ENCODE assay signal across 8 mouse cellular contexts in genomic region chr8:70234781-70235128, GRCm38 (mm10). TPM values are rescaled to one million over a fixed set of nuclear protein-coding genes. Genes with fewer than 3 reads are reported as not detected.
DNase-seq lines count a peak whose midpoint lies in the region; ATAC-seq and TF ChIP-seq lines count a peak whose summit lies in the region.

No protein-coding gene starts in this region.

- TF ChIP-seq POLR2A in liver, adult 2 months (IDR thresholded peaks at IDR 0.05; ENCODE audit: extremely low read depth, insufficient read depth, low read length): no peak

- H3K4me2 ChIP-seq in embryonic facial prominence, embryonic 14.5 days (ENCODE audit: low read depth, low read length): peak overlapping the region; percentile 93
- peak overlapping the region; percentile 63 for H3K4me2 ChIP-seq in intestine, embryonic 16.5 days (ENCODE audit: low read depth, low read length)
- H3K4me2 ChIP-seq in neural tube, embryonic 13.5 days: peak overlapping the region; percentile 90

- H3K9ac ChIP-seq in liver, adult 2 months (ENCODE audit: low read depth, low read length): peak overlapping the region; percentile 72
- H3K9ac ChIP-seq in embryonic facial prominence, embryonic 14.5 days (ENCODE audit: low read depth, low read length): peak overlapping the region; percentile 87
- peak overlapping the region; percentile 83 for H3K9ac ChIP-seq in intestine, embryonic 16.5 days (ENCODE audit: low read depth, low read length)
- peak overlapping the region; percentile 85 for H3K9ac ChIP-seq in neural tube, embryonic 13.5 days

- 0% methylated on average over 15 of the region's 15 CpGs for WGBS in liver, adult 2 months
- WGBS in embryonic facial prominence, embryonic 14.5 days: 0% methylated on average over 15 of the region's 15 CpGs
- WGBS in intestine, embryonic 16.5 days: under 1% methylated on average over 15 of the region's 15 CpGs
- WGBS in neural tube, embryonic 13.5 days: under 1% methylated on average over 15 of the region's 15 CpGs

- no peak for DNase-seq in liver, adult 2 months (ENCODE audit: extremely low read depth, low read depth, low spot score)
- no peak for DNase-seq in liver
- DNase-seq in embryonic facial prominence, embryonic 14.5 days (ENCODE audit: low spot score): no peak
- no peak for DNase-seq in layer of hippocampus, adult 18-20 months (ENCODE audit: low spot score in 2 of 2)
- DNase-seq in lung, adult 18-20 months: no peak
- DNase-seq in embryo, embryonic 10 days (ENCODE audit: low spot score): no peak

- H3K9me3 ChIP-seq in embryonic facial prominence, embryonic 14.5 days (ENCODE audit: control insufficient read depth, low read length): no peaks in the 10 kb centered on the region
- H3K9me3 ChIP-seq in intestine, embryonic 16.5 days (ENCODE audit: control insufficient read depth, low read length): no peaks in the 10 kb centered on the region
- no peaks in the 10 kb centered on the region for H3K9me3 ChIP-seq in neural tube, embryonic 13.5 days

- H3K36me3 ChIP-seq in liver, adult 2 months (ENCODE audit: control insufficient read depth, insufficient read depth, low read length): peaks cover 15% of the 10 kb centered on the region
- H3K36me3 ChIP-seq in embryonic facial prominence, embryonic 14.5 days (ENCODE audit: control insufficient read depth, insufficient read depth, low read length): peaks cover 49% of the 10 kb centered on the region
- peaks cover 8% of the 10 kb centered on the region; the same call in 1 of the 2 replicates for H3K36me3 ChIP-seq in intestine, embryonic 16.5 days (ENCODE audit: control insufficient read depth, insufficient read depth, low read length)
- H3K36me3 ChIP-seq in neural tube, embryonic 13.5 days: peaks cover 49% of the 10 kb centered on the region

- no peak for TF ChIP-seq CTCF in liver, adult 2 months (IDR thresholded peaks at IDR 0.05; ENCODE audit: low read depth, low read length)

- H3K4me3 ChIP-seq in liver, adult 2 months (ENCODE audit: insufficient read depth, low read depth, low read length): peak overlapping the region; percentile 68
- H3K4me3 ChIP-seq in embryonic facial prominence, embryonic 14.5 days (ENCODE audit: low read depth, low read length): peak overlapping the region; percentile 88
- peak overlapping the region; percentile 58 for H3K4me3 ChIP-seq in intestine, embryonic 16.5 days (ENCODE audit: low read length)
- H3K4me3 ChIP-seq in neural tube, embryonic 13.5 days: peak overlapping the region; percentile 71

- peaks cover 14% of the 10 kb centered on the region for H3K4me1 ChIP-seq in liver, adult 2 months (ENCODE audit: control insufficient read depth, insufficient read depth, low read length)
- peaks cover 18% of the 10 kb centered on the region for H3K4me1 ChIP-seq in embryonic facial prominence, embryonic 14.5 days (ENCODE audit: control insufficient read depth, insufficient read depth, low read length)
- H3K4me1 ChIP-seq in intestine, embryonic 16.5 days (ENCODE audit: control insufficient read depth, insufficient read depth, low read length): peaks cover 16% of the 10 kb centered on the region
- peaks cover 39% of the 10 kb centered on the region for H3K4me1 ChIP-seq in neural tube, embryonic 13.5 days (replicated peaks)

- no peaks in the 10 kb centered on the region; the same call in 1 of the 2 replicates for H3K79me2 ChIP-seq in liver, adult 2 months (ENCODE audit: control insufficient read depth, insufficient read depth, low read length)

- peak overlapping the region; percentile 34 for H3K27ac ChIP-seq in liver, adult 2 months (replicated peaks; ENCODE audit: insufficient read depth, low read depth, low read length)
- H3K27ac ChIP-seq in embryonic facial prominence, embryonic 14.5 days (replicated peaks; ENCODE audit: low read depth, low read length): peak overlapping the region; percentile 96
- H3K27ac ChIP-seq in intestine, embryonic 16.5 days (ENCODE audit: low read length): peak overlapping the region; percentile 57
- H3K27ac ChIP-seq in neural tube, embryonic 13.5 days (replicated peaks): peak overlapping the region; percentile 96

- H3K27me3 ChIP-seq in liver, adult 2 months (ENCODE audit: control insufficient read depth, insufficient read depth, low read length): no peaks in the 10 kb centered on the region
- no peaks in the 10 kb centered on the region for H3K27me3 ChIP-seq in embryonic facial prominence, embryonic 14.5 days (replicated peaks; ENCODE audit: control insufficient read depth, insufficient read depth, low read length)
- no peaks in the 10 kb centered on the region for H3K27me3 ChIP-seq in intestine, embryonic 16.5 days (replicated peaks; ENCODE audit: control insufficient read depth, insufficient read depth, low read length)
- no peaks in the 10 kb centered on the region for H3K27me3 ChIP-seq in neural tube, embryonic 13.5 days

- no peak for ATAC-seq in embryonic facial prominence, embryonic 14.5 days (ENCODE audit: low read depth)
- ATAC-seq in intestine, embryonic 16.5 days: no peak
- ATAC-seq in neural tube, embryonic 13.5 days (ENCODE audit: low read depth): no peak

RNA-seq across cellular contexts. Expression of gene Armc6, which starts 0.5 kb away (rescaled TPM):
- total RNA-seq in liver, adult 2 months (2014; rRNA removed): 4.4 and 6.2 TPM in 2 replicates
- polyA plus RNA-seq in liver, adult 2 months (2012; rRNA removed): 9.6 and 11.6 TPM in 2 replicates
- polyA plus RNA-seq in embryonic facial prominence, embryonic 14.5 days (2014; fragmentation: Nextera tagmentation; extraction: Ambion mirVana): 28.8 and 33.4 TPM in 2 replicates
- 25.1 and 29.0 TPM in 2 replicates for polyA plus RNA-seq in intestine, embryonic 16.5 days (2015; fragmentation: Nextera tagmentation; extraction: Ambion mirVana)
- 81.9 and 85.7 TPM in 2 replicates for polyA plus RNA-seq in neural tube, embryonic 13.5 days (2015; fragmentation: Nextera tagmentation; extraction: Ambion mirVana)
- 10 to 100 TPM; 41.2 to 41.4 TPM for total RNA-seq in layer of hippocampus, adult 18-20 months (2021)

RNA-seq across cellular contexts. Expression of gene Sugp2, which starts 0.7 kb away (rescaled TPM):
- total RNA-seq in liver, adult 2 months (2014; rRNA removed): 5.3 and 7.0 TPM in 2 replicates
- polyA plus RNA-seq in liver, adult 2 months (2012; rRNA removed): 9.7 and 12.4 TPM in 2 replicates
- polyA plus RNA-seq in embryonic facial prominence, embryonic 14.5 days (2014; fragmentation: Nextera tagmentation; extraction: Ambion mirVana): 27.1 and 32.7 TPM in 2 replicates
- polyA plus RNA-seq in intestine, embryonic 16.5 days (2015; fragmentation: Nextera tagmentation; extraction: Ambion mirVana): 17.3 and 18.1 TPM in 2 replicates
- polyA plus RNA-seq in neural tube, embryonic 13.5 days (2015; fragmentation: Nextera tagmentation; extraction: Ambion mirVana): 64.8 and 72.5 TPM in 2 replicates
- 100 to 1,000 TPM; 112 to 123 TPM for total RNA-seq in layer of hippocampus, adult 18-20 months (2021)

RNA-seq across cellular contexts. Expression of gene Slc25a42, which starts 22.6 kb away (rescaled TPM):
- 31.4 and 48.5 TPM in 2 replicates for total RNA-seq in liver, adult 2 months (2014; rRNA removed)
- 96.9 and 117 TPM in 2 replicates for polyA plus RNA-seq in liver, adult 2 months (2012; rRNA removed)
- 4.0 and 5.4 TPM in 2 replicates for polyA plus RNA-seq in embryonic facial prominence, embryonic 14.5 days (2014; fragmentation: Nextera tagmentation; extraction: Ambion mirVana)
- polyA plus RNA-seq in intestine, embryonic 16.5 days (2015; fragmentation: Nextera tagmentation; extraction: Ambion mirVana): 7.6 and 10.5 TPM in 2 replicates
- 5.5 and 6.4 TPM in 2 replicates for polyA plus RNA-seq in neural tube, embryonic 13.5 days (2015; fragmentation: Nextera tagmentation; extraction: Ambion mirVana)
- total RNA-seq in layer of hippocampus, adult 18-20 months (2021): 10 to 100 TPM; 39.3 to 41.8 TPM

RNA-seq across cellular contexts. Expression of gene Homer3, which starts 47.9 kb away (rescaled TPM):
- total RNA-seq in liver, adult 2 months (2014; rRNA removed): 1.4 and 2.6 TPM in 2 replicates
- polyA plus RNA-seq in liver, adult 2 months (2012; rRNA removed): 3.1 and 3.7 TPM in 2 replicates
- 26.8 and 37.3 TPM in 2 replicates for polyA plus RNA-seq in embryonic facial prominence, embryonic 14.5 days (2014; fragmentation: Nextera tagmentation; extraction: Ambion mirVana)
- polyA plus RNA-seq in intestine, embryonic 16.5 days (2015; fragmentation: Nextera tagmentation; extraction: Ambion mirVana): 25.5 and 26.0 TPM in 2 replicates
- polyA plus RNA-seq in neural tube, embryonic 13.5 days (2015; fragmentation: Nextera tagmentation; extraction: Ambion mirVana): 49.6 and 52.1 TPM in 2 replicates
- total RNA-seq in layer of hippocampus, adult 18-20 months (2021): 10 to 100 TPM; 71.9 to 76.0 TPM

Comparison
In these comparisons a context has a peak if more than half of its experiments do, and no peak if none do; other contexts are left out.
1. H3K27ac ChIP-seq: peak in every context shown above with its lines; median percentile 96 in embryonic facial prominence, embryonic 14.5 days; 96 in neural tube, embryonic 13.5 days; 57 in intestine, embryonic 16.5 days; 34 in liver, adult 2 months.